10 mouse cellular contexts compared by ENCODE assay signal in genomic region chr7:128282532-128283244, GRCm38 (mm10). TPM values are rescaled to one million over a fixed set of nuclear protein-coding genes. Genes with fewer than 3 reads are reported as not detected.
DNase-seq lines count a peak whose midpoint lies in the region; ATAC-seq lines count a peak whose summit lies in the region.
"Had no signal": no experiment of that assay in that cellular context is flagged by ENCODE, and none has a peak within 500 bp of the region (broad histone marks: within the 10 kb centered on the region; RNA-seq: fewer than 3 reads in every experiment).

No protein-coding gene starts in this region.

- no peaks in the 10 kb centered on the region for H3K9me3 ChIP-seq in liver, embryonic 15.5 days (replicated peaks)
- H3K9me3 ChIP-seq in embryonic facial prominence, embryonic 10.5 days, result no peaks in the 10 kb centered on the region
- no peaks in the 10 kb centered on the region for H3K9me3 ChIP-seq in midbrain, embryonic 13.5 days

- no peak for DNase-seq in liver
- DNase-seq in embryonic facial prominence, embryonic 10.5 days (ENCODE audit: low spot score), result peak; percentile 40
- DNase-seq in adrenal gland, adult 2 months, result no peak

- H3K4me3 ChIP-seq in liver, embryonic 15.5 days (replicated peaks), result no peak overlapping the region
- H3K4me3 ChIP-seq in embryonic facial prominence, embryonic 10.5 days, result no peak overlapping the region
- H3K4me3 ChIP-seq in midbrain, embryonic 13.5 days (replicated peaks), result no peak overlapping the region

- no peaks in the 10 kb centered on the region for H3K27me3 ChIP-seq in liver, embryonic 15.5 days
- peaks cover 41% of the 10 kb centered on the region for H3K27me3 ChIP-seq in embryonic facial prominence, embryonic 10.5 days (replicated peaks; ENCODE audit: low read depth, poor library complexity, severe bottlenecking)
- H3K27me3 ChIP-seq in midbrain, embryonic 13.5 days, result peaks cover 22% of the 10 kb centered on the region; the same call in 1 of the 2 replicates

- peaks cover 61% of the 10 kb centered on the region for H3K4me1 ChIP-seq in liver, embryonic 15.5 days (replicated peaks)
- H3K4me1 ChIP-seq in embryonic facial prominence, embryonic 10.5 days, result peaks cover 28% of the 10 kb centered on the region
- peaks cover 11% of the 10 kb centered on the region for H3K4me1 ChIP-seq in midbrain, embryonic 13.5 days (replicated peaks)

- peaks cover 89% of the 10 kb centered on the region for H3K36me3 ChIP-seq in liver, embryonic 15.5 days (replicated peaks)
- peaks cover 55% of the 10 kb centered on the region for H3K36me3 ChIP-seq in embryonic facial prominence, embryonic 10.5 days (replicated peaks)
- peaks cover 30% of the 10 kb centered on the region for H3K36me3 ChIP-seq in midbrain, embryonic 13.5 days

- peak overlapping the region; percentile 11; the same call in 1 of the 2 replicates for H3K27ac ChIP-seq in liver, embryonic 15.5 days (replicated peaks)
- H3K27ac ChIP-seq in embryonic facial prominence, embryonic 10.5 days (replicated peaks), result peak overlapping the region; percentile 59
- no peak overlapping the region for H3K27ac ChIP-seq in midbrain, embryonic 13.5 days

- no peak for ATAC-seq in liver, embryonic 15.5 days (ENCODE audit: insufficient read depth)
- 0 out of 2 replicates have a peak, but pooled peaks have one; percentile 32 for ATAC-seq in common myeloid progenitor, adult 5-6 weeks (replicated peaks; ENCODE audit: low read depth, poor library complexity, severe bottlenecking)
- ATAC-seq in midbrain, embryonic 13.5 days, result no peak
- ATAC-seq in activated CD4-positive, CD25-positive, alpha-beta regulatory T cell, adult 4 months, result no peak

- H3K4me2 ChIP-seq in liver, embryonic 15.5 days, result no peak overlapping the region
- H3K4me2 ChIP-seq in midbrain, embryonic 13.5 days (replicated peaks), result no peak overlapping the region

- no peak overlapping the region for H3K9ac ChIP-seq in liver, embryonic 15.5 days
- H3K9ac ChIP-seq in midbrain, embryonic 13.5 days (replicated peaks), result 0 out of 2 replicates have a peak overlapping the region, but pooled peaks have one; percentile 14

- WGBS in liver, embryonic 15.5 days (ENCODE audit: insufficient replicate concordance), result 73% methylated on average over 7 of the region's 7 CpGs
- WGBS in embryonic facial prominence, embryonic 10.5 days, result 18% methylated on average over 7 of the region's 7 CpGs
- 10% methylated on average over 7 of the region's 7 CpGs for WGBS in midbrain, embryonic 13.5 days

RNA-seq across cellular contexts. Expression of gene BC017158, which starts 15.3 kb away (rescaled TPM):
- 20.3 and 22.0 TPM in 2 replicates for polyA plus RNA-seq in liver, embryonic 15.5 days (2015; fragmentation: Nextera tagmentation; extraction: Ambion mirVana)
- total RNA-seq in common myeloid progenitor, adult 5-6 weeks (2017), result 20.4 and 30.5 TPM in 2 replicates
- 24.6 and 27.3 TPM in 2 replicates for polyA plus RNA-seq in embryonic facial prominence, embryonic 10.5 days (2016; fragmentation: Nextera tagmentation; extraction: Ambion mirVana)
- 17.5 and 17.7 TPM in 2 replicates for polyA plus RNA-seq in midbrain, embryonic 13.5 days (2015; fragmentation: Nextera tagmentation; extraction: Ambion mirVana)
- 10 to 100 TPM in 1 of 2 experiments, 1 to 10 TPM in 1; 7.8 to 10.1 TPM for polyA plus RNA-seq in activated CD4-positive, CD25-positive, alpha-beta regulatory T cell, adult 4 months (2017; shearing (Covaris generic))
- 10 to 100 TPM; 28.6 to 33.0 TPM for total RNA-seq in adrenal gland, adult 2 months (2021)
- 62.7 and 66.8 TPM in 2 replicates for polyA plus RNA-seq in adrenal gland, adult 2 months (2012; rRNA removed)

RNA-seq across cellular contexts. Expression of gene Slc5a2, which starts 17.2 kb away (rescaled TPM):
- polyA plus RNA-seq in liver, embryonic 15.5 days (2015; fragmentation: Nextera tagmentation; extraction: Ambion mirVana), result 1.4 and 2.1 TPM in 2 replicates
- total RNA-seq in common myeloid progenitor, adult 5-6 weeks (2017), result 0.14 TPM in 1 of 2 replicates, not detected in the other
- polyA plus RNA-seq in embryonic facial prominence, embryonic 10.5 days (2016; fragmentation: Nextera tagmentation; extraction: Ambion mirVana), result 0.10 and 0.28 TPM in 2 replicates
- polyA plus RNA-seq in midbrain, embryonic 13.5 days (2015; fragmentation: Nextera tagmentation; extraction: Ambion mirVana), result not detected in 2 replicates
- polyA plus RNA-seq in activated CD4-positive, CD25-positive, alpha-beta regulatory T cell, adult 4 months (2017; shearing (Covaris generic)), result not detected
- under 1 TPM in 1 of 2 experiments, not detected in 1; 0.17 TPM for total RNA-seq in adrenal gland, adult 2 months (2021)
- not detected in 2 replicates for polyA plus RNA-seq in adrenal gland, adult 2 months (2012; rRNA removed)
- total RNA-seq: heart, adult 8-10 months; layer of hippocampus, adult 18-20 months had no signal
- polyA plus RNA-seq: limb, embryonic 11.5 days had no signal

RNA-seq across cellular contexts. Expression of gene Tgfb1i1, which starts 36.1 kb away (rescaled TPM):
- 10.9 and 11.7 TPM in 2 replicates for polyA plus RNA-seq in liver, embryonic 15.5 days (2015; fragmentation: Nextera tagmentation; extraction: Ambion mirVana)
- total RNA-seq in common myeloid progenitor, adult 5-6 weeks (2017), result 0.32 and 0.63 TPM in 2 replicates
- 23.6 and 25.3 TPM in 2 replicates for polyA plus RNA-seq in embryonic facial prominence, embryonic 10.5 days (2016; fragmentation: Nextera tagmentation; extraction: Ambion mirVana)
- 21.7 and 23.0 TPM in 2 replicates for polyA plus RNA-seq in midbrain, embryonic 13.5 days (2015; fragmentation: Nextera tagmentation; extraction: Ambion mirVana)
- under 1 TPM in 1 of 2 experiments, not detected in 1; 0.59 TPM for polyA plus RNA-seq in activated CD4-positive, CD25-positive, alpha-beta regulatory T cell, adult 4 months (2017; shearing (Covaris generic))
- 10 to 100 TPM; 24.0 to 30.2 TPM for total RNA-seq in adrenal gland, adult 2 months (2021)
- polyA plus RNA-seq in adrenal gland, adult 2 months (2012; rRNA removed), result 35.1 and 35.8 TPM in 2 replicates

RNA-seq across cellular contexts. Expression of gene 9130023H24Rik, which starts 44.9 kb away (rescaled TPM):
- polyA plus RNA-seq in liver, embryonic 15.5 days (2015; fragmentation: Nextera tagmentation; extraction: Ambion mirVana), result 1.9 and 2.4 TPM in 2 replicates
- total RNA-seq in common myeloid progenitor, adult 5-6 weeks (2017), result 5.8 and 6.8 TPM in 2 replicates
- polyA plus RNA-seq in embryonic facial prominence, embryonic 10.5 days (2016; fragmentation: Nextera tagmentation; extraction: Ambion mirVana), result 9.2 and 10.4 TPM in 2 replicates
- 11.0 and 11.5 TPM in 2 replicates for polyA plus RNA-seq in midbrain, embryonic 13.5 days (2015; fragmentation: Nextera tagmentation; extraction: Ambion mirVana)
- 1 to 10 TPM; 4.0 to 5.8 TPM for polyA plus RNA-seq in activated CD4-positive, CD25-positive, alpha-beta regulatory T cell, adult 4 months (2017; shearing (Covaris generic))
- 1 to 10 TPM; 5.1 to 8.7 TPM for total RNA-seq in adrenal gland, adult 2 months (2021)
- polyA plus RNA-seq in adrenal gland, adult 2 months (2012; rRNA removed), result 1.4 TPM in 2 replicates

RNA-seq across cellular contexts. Expression of gene Armc5, which starts 45.5 kb away (rescaled TPM):
- polyA plus RNA-seq in liver, embryonic 15.5 days (2015; fragmentation: Nextera tagmentation; extraction: Ambion mirVana), result 6.9 and 9.0 TPM in 2 replicates
- 9.0 and 13.3 TPM in 2 replicates for total RNA-seq in common myeloid progenitor, adult 5-6 weeks (2017)
- 17.5 and 19.1 TPM in 2 replicates for polyA plus RNA-seq in embryonic facial prominence, embryonic 10.5 days (2016; fragmentation: Nextera tagmentation; extraction: Ambion mirVana)
- polyA plus RNA-seq in midbrain, embryonic 13.5 days (2015; fragmentation: Nextera tagmentation; extraction: Ambion mirVana), result 12.5 and 13.9 TPM in 2 replicates
- 1 to 10 TPM; 3.9 to 5.6 TPM for polyA plus RNA-seq in activated CD4-positive, CD25-positive, alpha-beta regulatory T cell, adult 4 months (2017; shearing (Covaris generic))
- total RNA-seq in adrenal gland, adult 2 months (2021), result 10 to 100 TPM; 18.6 to 20.1 TPM
- polyA plus RNA-seq in adrenal gland, adult 2 months (2012; rRNA removed), result 64.3 and 68.0 TPM in 2 replicates
